Mouse (Mus musculus) neural tube, embryonic 13.5 days (tissue): ENCODE measurements around the gene Adgrg3. TPM values are rescaled to one million over a fixed set of nuclear protein-coding genes. Genes with fewer than 3 reads are reported as not detected.

Experiments
- ATAC-seq: fragments of 200-750 bp; cut with Nextera tagmentation; 2 replicates; pipeline ENCODE4 v1.8.0; 2017; ENCODE audit warnings: low read depth, mild to moderate bottlenecking, moderate TSS enrichment, moderate library complexity
- H3K27ac ChIP-seq: fragments of 300-500 bp; sonication (generic); replicated peaks from 2 replicates; pipeline ENCODE4 v1.5.1; 2015; ENCODE audit warnings: moderate library complexity, mild to moderate bottlenecking, inconsistent platforms
- H3K27me3 ChIP-seq: fragments of 300-500 bp; sonication (generic); 2 replicates; pipeline ENCODE4 v1.6.1; 2015; ENCODE audit warnings: mild to moderate bottlenecking, inconsistent platforms
- H3K36me3 ChIP-seq: fragments of 300-500 bp; sonication (generic); 2 replicates; pipeline ENCODE4 v1.6.1; 2015; ENCODE audit warnings: mild to moderate bottlenecking, inconsistent platforms
- H3K4me1 ChIP-seq: fragments of 300-500 bp; sonication (generic); replicated peaks from 2 replicates; pipeline ENCODE4 v1.6.1; 2015; ENCODE audit warnings: inconsistent platforms
- H3K4me2 ChIP-seq: fragments of 300-500 bp; sonication (generic); 2 replicates; pipeline ENCODE4 v1.6.1; 2015; ENCODE audit warnings: inconsistent platforms, mild to moderate bottlenecking, moderate library complexity
- H3K4me3 ChIP-seq: fragments of 300-500 bp; sonication (generic); 2 replicates; pipeline ENCODE4 v1.5.1; 2015; ENCODE audit warnings: mild to moderate bottlenecking, inconsistent platforms
- H3K9ac ChIP-seq: fragments of 300-500 bp; sonication (generic); 2 replicates; pipeline ENCODE4 v1.6.1; 2015; ENCODE audit warnings: moderate library complexity, mild to moderate bottlenecking, inconsistent platforms
- H3K9me3 ChIP-seq: fragments of 300-500 bp; sonication (generic); 2 replicates; pipeline ENCODE4 v1.6.1; 2016; ENCODE audit warnings: inconsistent platforms
- WGBS: fragments of 180-500 bp; shearing (Covaris S2); methylation state at CpG from one replicate; pipeline ENCODE4 v1.1.7; 2015; 5-methylcytosine and 5-hydroxymethylcytosine counted together
- polyA plus RNA-seq: library from polyadenylated mRNA; unstranded; fragments of >200 nt; fragmentation: Nextera tagmentation; extraction: Ambion mirVana; gene quantifications from 2 replicates; pipeline ENCODE4 v1.2.1, GENCODE M21; 2015

Gene Adgrg3
- polyA plus RNA-seq, 1 experiment from 2014 or later: 1.5 TPM

DNA sequence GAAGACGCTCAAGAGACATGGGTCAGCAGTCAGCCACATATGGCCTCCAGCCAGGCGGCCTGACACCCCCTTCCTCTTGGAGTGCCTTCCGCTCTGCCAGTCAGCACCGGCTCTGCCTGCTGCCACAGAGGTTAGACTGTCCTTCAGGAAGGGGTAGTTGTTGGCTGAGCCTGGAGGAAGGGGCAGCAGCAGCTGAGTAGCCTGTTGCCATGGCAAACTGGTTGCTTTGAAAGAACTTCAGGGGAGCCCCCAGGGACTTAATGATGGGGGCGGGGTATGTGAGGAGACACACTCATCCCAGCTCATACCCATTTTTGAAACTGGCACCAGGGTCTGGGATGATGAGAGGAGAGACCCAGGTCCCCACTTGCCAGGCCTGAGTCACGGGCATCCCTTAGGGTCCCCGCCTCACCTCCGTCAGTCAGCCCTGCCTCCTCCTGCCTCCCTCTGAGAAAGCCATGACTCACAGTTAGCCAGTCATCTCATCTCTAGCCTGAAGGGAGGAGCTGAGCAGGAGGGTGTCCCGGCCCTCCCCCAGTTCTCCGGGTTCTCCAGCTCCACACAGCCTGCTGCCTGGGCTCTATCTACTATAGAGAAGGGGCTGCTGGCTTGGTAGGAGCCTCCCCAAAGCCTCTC, 33.5 kb upstream of the Adgrg3 start:
- Histone ChIP-seq H3K4me1 (peaks cover 83% of the 10 kb centered on the region), H3K4me2 (peak overlapping the region; percentile 43), H3K9me3 (no peaks in the 10 kb centered on the region), H3K27ac (peak overlapping the region; percentile 78), H3K27me3 (no peaks in the 10 kb centered on the region), H3K36me3 (no peaks in the 10 kb centered on the region), H3K4me3 (peak overlapping the region; percentile 29), H3K9ac (peak overlapping the region; percentile 57)
- ATAC-seq: peak; percentile 65
- WGBS: 4% methylated on average over 10 of the region's 10 CpGs

DNA sequence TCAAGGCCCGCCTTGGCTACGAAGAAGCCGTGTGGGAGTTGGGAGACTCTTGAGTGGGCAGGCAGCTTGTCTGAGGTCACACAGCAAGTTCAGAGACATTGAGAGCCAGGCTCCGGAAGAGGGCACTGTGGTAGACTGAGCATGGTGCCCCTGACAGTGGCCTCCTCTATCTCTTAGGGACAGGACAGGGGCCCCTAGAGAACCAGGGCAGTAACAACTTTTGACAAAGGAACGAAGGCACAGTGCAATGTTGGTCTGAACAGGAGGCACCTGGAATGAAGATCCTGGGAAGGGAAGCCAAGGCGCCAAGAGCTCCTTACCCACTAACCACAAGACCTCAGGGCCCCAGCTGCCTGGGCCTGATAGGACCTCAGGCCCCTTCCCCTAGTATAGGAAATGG, 32.5 kb upstream of the Adgrg3 start:
- WGBS: 88% methylated on average over 6 of the region's 6 CpGs

DNA sequence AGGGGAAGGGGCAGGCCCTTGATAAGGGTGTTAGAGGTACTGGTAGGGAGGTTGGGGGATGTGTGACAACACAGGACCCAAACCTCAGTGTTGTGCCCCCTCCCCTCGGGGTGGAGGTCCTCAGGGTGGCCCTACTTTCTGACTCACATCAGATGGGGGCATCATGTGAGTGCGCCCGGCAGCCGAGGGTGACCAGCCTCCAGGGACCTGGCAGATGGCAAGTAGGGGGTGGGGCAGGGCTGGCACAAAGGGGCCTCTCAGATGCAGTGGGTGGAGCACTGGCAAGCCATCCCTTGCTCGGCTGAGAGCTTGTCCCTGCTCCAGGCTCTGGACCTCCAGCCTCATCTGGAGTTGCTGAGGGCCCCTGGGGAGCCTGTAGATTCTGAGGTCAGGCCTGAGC, 30.8 kb upstream of the Adgrg3 start:
- no peaks in the 10 kb centered on the region for H3K27me3 ChIP-seq
- ATAC-seq: peak; percentile 9; the same call in 1 of the 2 replicates
- H3K36me3 ChIP-seq: no peaks in the 10 kb centered on the region
- H3K4me2 ChIP-seq: peak overlapping the region; percentile 43
- WGBS: 16% methylated on average over 5 of the region's 5 CpGs
- H3K27ac ChIP-seq: peak overlapping the region; percentile 78
- H3K4me1 ChIP-seq: peaks cover 82% of the 10 kb centered on the region
- peak overlapping the region; percentile 47 for H3K9ac ChIP-seq
- peak overlapping the region; percentile 29 for H3K4me3 ChIP-seq
- H3K9me3 ChIP-seq: no peaks in the 10 kb centered on the region

More for the DNA sequence above, 32.5 kb upstream of the Adgrg3 start:
- H3K4me3 ChIP-seq: peak overlapping the region; percentile 29
- peaks cover 82% of the 10 kb centered on the region for H3K4me1 ChIP-seq
- ATAC-seq: no peak
- H3K4me2 ChIP-seq: peak overlapping the region; percentile 43
- no peaks in the 10 kb centered on the region for H3K27me3 ChIP-seq
- peak overlapping the region; percentile 47 for H3K9ac ChIP-seq
- peak overlapping the region; percentile 78 for H3K27ac ChIP-seq
- H3K9me3 ChIP-seq: no peaks in the 10 kb centered on the region
- H3K36me3 ChIP-seq: no peaks in the 10 kb centered on the region

DNA sequence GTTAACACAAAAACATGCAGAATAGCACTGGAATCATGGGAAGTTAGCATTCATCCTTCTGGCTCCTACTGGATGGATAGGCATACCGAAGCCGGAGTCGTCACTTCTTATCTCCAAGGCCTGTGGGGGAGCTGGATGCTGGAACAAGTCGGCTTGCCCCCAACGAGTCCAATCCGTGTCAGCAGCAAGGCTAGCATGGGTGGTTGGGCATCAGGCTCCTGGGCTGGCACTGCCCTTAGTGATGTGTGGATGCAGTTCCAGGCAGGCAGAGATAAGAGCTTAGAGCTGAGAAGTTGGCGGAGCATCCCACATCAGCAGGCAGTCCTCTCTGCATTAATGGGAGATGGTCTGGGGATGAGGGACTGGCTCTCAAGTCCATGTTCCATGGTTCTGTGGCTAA, 29.9 kb upstream of the Adgrg3 start:
- Histone ChIP-seq H3K9me3 (no peaks in the 10 kb centered on the region), H3K4me3 (no peak overlapping the region), H3K36me3 (no peaks in the 10 kb centered on the region), H3K4me1 (peaks cover 82% of the 10 kb centered on the region), H3K4me2 (peak overlapping the region; percentile 43), H3K27me3 (no peaks in the 10 kb centered on the region), H3K27ac (peak overlapping the region; percentile 78), H3K9ac (peak overlapping the region; percentile 47)
- no peak for ATAC-seq
- WGBS: 91% methylated on average over 7 of the region's 7 CpGs

DNA sequence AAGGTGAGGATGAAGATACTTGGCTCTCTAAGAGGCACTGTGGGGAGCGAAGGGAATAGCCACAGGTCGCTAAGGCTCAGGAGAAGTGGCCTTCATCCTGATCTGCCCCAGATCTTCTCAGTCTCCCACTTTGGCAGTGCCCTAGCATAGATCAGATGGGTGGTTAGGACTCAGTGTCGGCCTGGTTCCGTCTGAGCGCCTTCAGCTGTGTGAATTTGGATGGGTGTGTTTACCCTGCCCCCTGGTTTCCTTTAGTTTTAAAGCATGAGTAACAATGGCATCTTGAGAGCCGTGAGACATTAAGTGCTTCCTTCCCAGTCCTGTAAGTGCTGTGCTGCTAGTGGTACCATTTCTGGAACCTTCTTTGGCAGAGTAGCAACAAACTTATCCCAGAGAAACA, 28.9 kb upstream of the Adgrg3 start:
- Histone ChIP-seq H3K9ac (no peak overlapping the region), H3K4me3 (no peak overlapping the region), H3K4me1 (peaks cover 82% of the 10 kb centered on the region), H3K4me2 (no peak overlapping the region), H3K36me3 (no peaks in the 10 kb centered on the region), H3K9me3 (no peaks in the 10 kb centered on the region), H3K27ac (no peak overlapping the region), H3K27me3 (no peaks in the 10 kb centered on the region)
- no peak for ATAC-seq
- 78% methylated on average over 6 of the region's 6 CpGs for WGBS

DNA sequence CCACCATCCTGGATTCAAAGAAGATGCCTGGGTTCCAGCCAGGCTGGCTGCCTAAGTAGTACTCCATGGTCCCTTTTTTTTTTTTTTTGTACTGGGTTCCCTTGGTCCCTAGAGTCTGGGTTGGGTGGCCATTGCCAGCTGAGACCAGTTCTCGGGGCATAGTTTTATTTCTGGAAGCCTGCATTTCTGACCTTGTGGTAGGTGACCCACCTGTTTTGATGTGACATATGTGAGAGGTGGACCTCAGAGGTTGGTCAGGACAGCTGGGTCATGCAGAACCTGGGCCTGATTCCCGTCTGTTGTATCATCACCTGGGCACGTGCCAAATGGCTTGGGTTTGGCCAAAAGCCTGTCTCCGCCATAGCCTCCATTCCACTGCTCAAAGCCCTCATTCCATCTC, 27.8 kb upstream of the Adgrg3 start:
- Histone ChIP-seq H3K9me3 (no peaks in the 10 kb centered on the region), H3K9ac (no peak overlapping the region), H3K4me2 (no peak overlapping the region), H3K36me3 (no peaks in the 10 kb centered on the region), H3K4me1 (peaks cover 82% of the 10 kb centered on the region), H3K27ac (no peak overlapping the region), H3K27me3 (no peaks in the 10 kb centered on the region), H3K4me3 (no peak overlapping the region)
- ATAC-seq: no peak
- 83% methylated on average over 4 of the region's 4 CpGs for WGBS

DNA sequence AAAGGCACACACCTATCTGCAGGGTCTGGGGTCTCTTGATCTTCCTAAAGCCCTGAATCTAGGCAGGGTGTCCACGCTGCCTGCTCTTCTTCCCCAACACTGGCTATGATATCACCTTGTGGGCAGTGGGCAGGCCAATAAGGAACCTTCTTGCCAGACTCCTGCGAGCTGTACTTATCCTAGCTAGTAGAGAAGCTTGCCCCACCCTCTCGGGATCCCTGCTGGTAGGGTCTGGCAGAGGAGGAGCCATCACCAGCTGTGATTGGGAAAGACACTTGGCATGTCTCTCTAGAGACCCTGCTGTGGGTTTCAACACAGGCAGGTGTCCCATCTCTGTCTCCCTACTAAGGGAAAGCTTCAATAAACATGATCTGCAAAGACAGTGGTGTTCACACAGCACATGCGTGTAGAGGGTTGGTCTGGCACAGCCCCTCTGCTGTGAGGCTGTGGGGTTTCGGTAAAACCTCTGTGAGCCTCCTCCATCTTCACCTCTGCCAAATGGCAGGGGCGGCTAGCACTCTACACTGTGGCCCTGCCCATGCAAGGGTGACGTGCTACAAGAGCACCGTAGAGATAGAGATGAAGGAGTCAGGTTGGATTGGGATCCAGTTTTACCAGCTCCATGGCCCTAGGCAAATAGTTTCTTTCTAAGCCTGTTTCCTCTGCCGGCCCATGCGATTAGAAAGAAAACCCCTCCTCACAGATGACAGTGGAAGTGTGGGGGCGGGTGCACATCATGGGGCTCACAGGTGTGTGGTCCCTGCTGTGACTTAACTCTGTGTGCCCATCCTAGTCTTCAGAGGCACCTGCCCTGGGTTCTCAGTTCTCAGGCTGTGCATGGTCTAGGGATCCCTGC, 26.7 kb upstream of the Adgrg3 start:
- no peaks in the 10 kb centered on the region for H3K36me3 ChIP-seq
- 65% methylated on average over 11 of the region's 11 CpGs for WGBS
- no peaks in the 10 kb centered on the region for H3K9me3 ChIP-seq
- H3K4me2 ChIP-seq: peak overlapping the region; percentile 4; the same call in 1 of the 2 replicates
- H3K9ac ChIP-seq: peak overlapping the region; percentile 22
- peak overlapping the region; percentile 98 for H3K27ac ChIP-seq
- no peaks in the 10 kb centered on the region for H3K27me3 ChIP-seq
- H3K4me1 ChIP-seq: peaks cover 81% of the 10 kb centered on the region
- no peak overlapping the region for H3K4me3 ChIP-seq
- no peak for ATAC-seq

DNA sequence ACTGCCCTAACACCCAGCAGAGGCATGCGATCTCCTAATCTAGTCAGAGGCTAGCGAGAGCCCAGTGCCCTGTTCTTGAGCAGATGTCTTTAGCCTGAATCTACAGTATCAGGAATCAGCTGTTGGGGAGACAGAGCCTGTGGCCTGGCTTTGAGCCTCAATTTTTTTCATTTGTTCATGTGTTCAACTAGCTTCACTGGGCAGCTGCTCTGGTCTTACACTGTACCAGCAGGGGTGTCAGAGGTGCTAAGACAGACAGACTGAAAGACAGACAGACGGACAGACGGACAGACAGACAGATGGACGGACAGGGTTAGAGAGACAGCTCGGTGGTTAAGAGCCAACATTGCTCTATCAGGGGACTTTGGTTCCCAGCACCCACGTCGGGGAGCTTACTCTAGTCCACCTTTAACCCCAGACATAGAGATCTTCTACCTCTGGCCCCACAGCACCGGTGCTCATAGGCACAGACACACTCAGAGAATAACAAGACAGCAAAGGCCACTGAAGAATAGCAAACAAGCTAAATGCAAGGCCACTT, 26.0 kb upstream of the Adgrg3 start:
- Histone ChIP-seq H3K27me3 (no peaks in the 10 kb centered on the region), H3K4me3 (no peak overlapping the region), H3K9me3 (no peaks in the 10 kb centered on the region), H3K4me2 (peak overlapping the region; percentile 79; the same call in 1 of the 2 replicates), H3K36me3 (no peaks in the 10 kb centered on the region), H3K9ac (peak overlapping the region; percentile 22; the same call in 1 of the 2 replicates), H3K4me1 (peaks cover 81% of the 10 kb centered on the region), H3K27ac (peak overlapping the region; percentile 98)
- ATAC-seq: no peak
- 82% methylated on average over 9 of the region's 9 CpGs for WGBS

DNA sequence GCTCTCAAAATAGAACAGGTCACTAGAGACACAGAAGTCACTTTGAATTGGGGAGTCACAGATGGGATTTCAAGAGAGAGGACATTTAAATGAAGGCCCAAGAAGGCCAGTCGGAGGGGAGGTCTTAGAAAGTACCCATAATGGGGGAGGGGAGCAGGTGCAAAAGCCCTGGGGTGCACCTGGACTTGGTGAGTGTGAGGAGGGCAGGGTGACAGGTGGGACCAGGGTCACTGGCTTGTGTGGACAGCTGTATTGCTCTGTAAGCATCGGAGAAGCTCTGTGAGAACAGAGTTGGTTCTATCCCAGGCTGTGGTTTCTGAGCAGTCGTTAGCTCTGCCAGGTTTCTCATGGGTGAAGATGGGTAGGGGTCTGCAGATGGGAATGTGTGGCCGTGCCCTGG, 25.5 kb upstream of the Adgrg3 start:
- no peak for ATAC-seq
- H3K36me3 ChIP-seq: no peaks in the 10 kb centered on the region
- WGBS: 58% methylated on average over 4 of the region's 4 CpGs
- H3K27ac ChIP-seq: peak overlapping the region; percentile 98
- H3K4me2 ChIP-seq: peak overlapping the region; percentile 79
- no peaks in the 10 kb centered on the region for H3K9me3 ChIP-seq
- H3K4me3 ChIP-seq: no peak overlapping the region
- H3K4me1 ChIP-seq: peaks cover 81% of the 10 kb centered on the region
- peak overlapping the region; percentile 97; the same call in 1 of the 2 replicates for H3K9ac ChIP-seq
- H3K27me3 ChIP-seq: no peaks in the 10 kb centered on the region

DNA sequence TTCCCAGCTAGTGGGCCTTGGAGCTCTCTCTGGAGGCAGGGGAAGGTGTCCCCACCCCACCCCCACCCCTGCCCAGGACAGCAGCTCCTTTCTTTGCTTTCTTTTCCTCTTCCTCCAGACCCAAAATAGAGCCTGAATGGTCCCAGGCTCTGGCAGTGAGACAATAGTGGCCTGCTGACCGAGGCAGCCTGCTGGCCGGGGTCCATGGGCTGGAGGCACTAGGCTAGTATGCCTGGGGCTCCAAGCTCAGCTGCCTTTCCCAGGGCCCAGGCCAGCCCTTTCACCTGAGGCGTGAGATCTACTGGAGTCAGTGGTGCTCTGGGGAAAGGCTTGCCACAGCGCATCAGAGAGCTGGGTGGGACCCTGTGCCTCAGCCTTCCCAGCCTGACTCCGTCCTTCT, 25.0 kb upstream of the Adgrg3 start:
- H3K9ac ChIP-seq: peak overlapping the region; percentile 97; the same call in 1 of the 2 replicates
- H3K36me3 ChIP-seq: no peaks in the 10 kb centered on the region
- no peaks in the 10 kb centered on the region for H3K9me3 ChIP-seq
- H3K27me3 ChIP-seq: no peaks in the 10 kb centered on the region
- WGBS: 30% methylated on average over 5 of the region's 5 CpGs
- no peak overlapping the region for H3K4me3 ChIP-seq
- peak overlapping the region; percentile 98 for H3K27ac ChIP-seq
- H3K4me1 ChIP-seq: peaks cover 81% of the 10 kb centered on the region
- 0 out of 2 replicates have a peak, but pooled peaks have one; percentile 12 for ATAC-seq
- H3K4me2 ChIP-seq: peak overlapping the region; percentile 79

DNA sequence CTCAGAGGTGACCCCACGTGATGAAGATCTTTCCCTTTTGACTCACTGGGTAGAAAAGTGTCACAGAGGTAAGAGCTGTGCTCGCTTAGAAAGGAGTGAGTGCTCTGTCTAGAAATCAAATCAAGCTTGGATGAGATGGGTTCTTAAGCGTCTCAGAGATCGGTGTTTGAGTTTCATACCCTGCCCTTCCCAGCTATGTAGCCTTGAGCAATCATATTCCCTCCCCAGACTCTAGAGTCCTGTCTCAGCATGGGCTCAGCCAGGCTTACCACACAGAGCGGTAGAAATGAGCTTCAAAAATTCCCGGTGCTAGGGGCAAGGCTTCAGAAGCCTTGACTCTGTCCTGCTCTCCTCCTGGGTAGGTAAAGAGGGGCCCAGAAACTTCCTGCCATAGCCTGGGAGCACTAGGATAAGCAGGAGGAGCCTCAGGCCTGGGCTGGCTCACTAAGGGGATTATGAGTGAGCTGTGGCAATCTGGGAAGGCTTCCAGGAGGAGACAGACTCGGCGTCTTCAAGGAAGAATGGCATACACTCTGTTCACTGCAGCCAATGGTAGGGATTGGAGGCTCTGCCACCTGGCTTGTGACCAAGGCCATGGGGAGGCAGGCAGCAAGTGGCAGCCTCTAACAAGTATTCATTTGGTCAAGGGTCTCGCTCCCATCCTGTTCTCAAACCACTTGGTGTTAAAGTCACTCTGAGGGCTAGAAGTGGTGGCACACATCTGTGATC, 24.3 kb upstream of the Adgrg3 start:
- H3K36me3 ChIP-seq: no peaks in the 10 kb centered on the region
- 60% methylated on average over 9 of the region's 9 CpGs for WGBS
- H3K4me3 ChIP-seq: no peak overlapping the region; the same call in 1 of the 2 replicates
- H3K27ac ChIP-seq: peak overlapping the region; percentile 98
- H3K9ac ChIP-seq: peak overlapping the region; percentile 97
- H3K4me1 ChIP-seq: peaks cover 81% of the 10 kb centered on the region
- peak overlapping the region; percentile 79 for H3K4me2 ChIP-seq
- no peaks in the 10 kb centered on the region for H3K27me3 ChIP-seq
- no peak for ATAC-seq
- H3K9me3 ChIP-seq: no peaks in the 10 kb centered on the region
